Mouse (Mus musculus) brain, embryonic 14.5 days (tissue): ENCODE data around the gene Prr5.

Source experiments
- CTCF ChIP-seq: fragments of 200-500 bp; IDR thresholded peaks from 2 replicates; pipeline ENCODE4 v1.5.1; 2012; ENCODE audit warnings: inconsistent platforms, mild to moderate bottlenecking, moderate library complexity, borderline replicate concordance; ENCODE audit not compliant: insufficient read depth, insufficient read length; ENCODE audit errors: extremely low read depth
- POLR2A ChIP-seq: fragments of 200-500 bp; IDR thresholded peaks from 2 replicates; pipeline ENCODE4 v1.6.1; 2012; ENCODE audit warnings: mild to moderate bottlenecking, inconsistent platforms, borderline replicate concordance; ENCODE audit not compliant: poor library complexity, insufficient read depth, insufficient read length, severe bottlenecking; ENCODE audit errors: extremely low read depth

GRCm38 (mm10) chr15:84640722-84641121 is 28.7 kb upstream of the Prr5 start:
- no peak for TF ChIP-seq CTCF
- no peak for TF ChIP-seq POLR2A
